Mouse (Mus musculus): ENCODE data around the gene Ylpm1. TPM values are rescaled to one million over a fixed set of nuclear protein-coding genes. Genes with fewer than 3 reads are reported as not detected.

Ylpm1 gene
- total RNA-seq, 4 experiments from 2014 or later: 49.2 to 81.8 (median 54.0) TPM

GRCm38 (mm10) chr12:85110698-85111592 lies 114.8 kb downstream of the Ylpm1 start, which contains the start of the genes Prox2 and Dlst:
Gene Prox2, minus strand, starts transcription at chr12:85110759.
Gene Dlst, plus strand, starts transcription at chr12:85110833.
- DNase-seq: peak; percentile 76

- DNase-seq: no peak
Measured at GRCm38 (mm10) chr12:85112550-85113251, 116.6 kb downstream of the Ylpm1 start.

GRCm38 (mm10) chr12:85113337-85113736 lies 117.2 kb downstream of the Ylpm1 start:
- no peak for DNase-seq

GRCm38 (mm10) chr12:85113917-85114316 lies 117.8 kb downstream of the Ylpm1 start:
- no peak for DNase-seq

GRCm38 (mm10) chr12:85115678-85116077 lies 119.6 kb downstream of the Ylpm1 start:
- no peak for DNase-seq

Other genes starting within 250 kb of the Ylpm1 start
- gene Npc2, start 223.2 kb upstream of the Ylpm1 start, total RNA-seq (2022): 100 to 1,000 TPM in 1 of 4 experiments, 10 to 100 TPM in 3; 79.8 to 105 (median 86.2) TPM
- 10 to 100 TPM; 53.6 to 69.2 (median 65.4) TPM for gene Isca2, start 223.1 kb upstream of the Ylpm1 start, total RNA-seq (2022)
- 1 to 10 TPM; 1.6 to 7.3 (median 5.3) TPM for gene Ltbp2, start 119.8 kb upstream of the Ylpm1 start, total RNA-seq (2022)
- 100 to 1,000 TPM in 1 of 4 experiments, 10 to 100 TPM in 3; 74.7 to 101 (median 92.7) TPM for gene Fcf1, start 25.4 kb upstream of the Ylpm1 start, total RNA-seq (2022)
- gene Arel1, start 25.4 kb upstream of the Ylpm1 start, total RNA-seq (2022): 10 to 100 TPM; 37.9 to 47.3 (median 42.6) TPM
- 1 to 10 TPM; 3.0 to 7.9 (median 6.0) TPM for gene Prox2, start 114.4 kb downstream of the Ylpm1 start, total RNA-seq (2022)
- gene Dlst, start 114.5 kb downstream of the Ylpm1 start, total RNA-seq (2022): 100 to 1,000 TPM; 226 to 318 (median 254) TPM
- 1 to 10 TPM; 1.0 to 2.3 (median 1.8) TPM for gene Rps6kl1, start 154.9 kb downstream of the Ylpm1 start, total RNA-seq (2022)
- 1 to 10 TPM; 2.4 to 5.9 (median 4.5) TPM for gene Pgf, start 181.5 kb downstream of the Ylpm1 start, total RNA-seq (2022)
- gene Eif2b2, start 223.2 kb downstream of the Ylpm1 start, total RNA-seq (2022): 100 to 1,000 TPM in 3 of 4 experiments, 10 to 100 TPM in 1; 91.5 to 111 (median 106) TPM